In the genomic region with DNA sequence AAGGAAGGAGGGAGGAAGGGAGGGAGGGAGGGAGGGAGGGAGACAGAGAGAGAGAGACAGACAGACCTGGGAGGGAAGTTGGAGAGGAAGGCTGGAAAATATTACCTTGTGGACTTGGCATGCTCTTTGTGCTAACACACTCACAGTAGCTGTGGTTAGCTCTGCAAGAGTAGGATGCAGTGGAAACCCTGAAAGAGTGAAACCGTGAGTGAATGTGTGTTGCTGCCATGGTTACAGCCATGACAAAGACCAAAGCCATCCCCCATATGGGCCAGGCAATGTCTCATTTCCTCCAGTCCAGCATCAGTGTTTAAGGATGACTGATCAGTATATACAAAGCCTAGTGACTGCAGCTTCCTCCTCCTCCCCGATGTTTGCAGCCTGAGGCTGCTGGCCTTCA, we compare ENCODE assay signal across 9 mouse cellular contexts. TPM values are rescaled to one million over a fixed set of nuclear protein-coding genes. Genes with fewer than 3 reads are reported as not detected.
A peak's percentile ranks its signal among the peaks of the same experiment; 100 is the strongest.
DNase-seq lines count a peak whose midpoint lies in the region; ATAC-seq and TF ChIP-seq lines count a peak whose summit lies in the region.
"Had no signal": no experiment of that assay in that cellular context is flagged by ENCODE, and none has a peak within 500 bp of the region (broad histone marks: within the 10 kb centered on the region; RNA-seq: fewer than 3 reads in every experiment).

No protein-coding gene starts in this region.

- no peak for TF ChIP-seq POLR2A in MEL (IDR thresholded peaks at IDR 0.05; ENCODE audit: control insufficient read depth in 1 of 2, insufficient read depth in 1 of 2, low read depth in 1 of 2, low read length in 2 of 2, poor library complexity in 1 of 2)

- H3K79me2 ChIP-seq in MEL (ENCODE audit: control insufficient read depth, insufficient read depth, low read length, poor library complexity) = no peaks in the 10 kb centered on the region

- no peak overlapping the region for H3K9ac ChIP-seq in hindbrain, embryonic 12.5 days
- no peak overlapping the region for H3K9ac ChIP-seq in hindbrain, embryonic 16.5 days (ENCODE audit: low read depth, low read length)
- 0 out of 2 replicates have a peak overlapping the region, but pooled peaks have one; percentile 10 for H3K9ac ChIP-seq in MEL (ENCODE audit: control insufficient read depth, low read depth, low read length, poor library complexity, severe bottlenecking)
- no peak overlapping the region for H3K9ac ChIP-seq in forebrain, postnatal 0 days
- H3K9ac ChIP-seq: liver, embryonic 13.5 days had no signal

- no peak for TF ChIP-seq RAD21 in MEL (IDR thresholded peaks at IDR 0.05; ENCODE audit: low read depth, low read length)

- no peak overlapping the region for H3K27ac ChIP-seq in hindbrain, embryonic 12.5 days
- H3K27ac ChIP-seq in hindbrain, embryonic 16.5 days (ENCODE audit: low read depth, low read length) = no peak overlapping the region
- no peak overlapping the region for H3K27ac ChIP-seq in MEL (ENCODE audit: control insufficient read depth, low read depth, low read length)
- no peak overlapping the region for H3K27ac ChIP-seq in forebrain, postnatal 0 days (ENCODE audit: low read depth, low read length)
- H3K27ac ChIP-seq: liver, embryonic 13.5 days had no signal

- no peak for ATAC-seq in hindbrain, embryonic 12.5 days (ENCODE audit: low FRiP score)
- ATAC-seq in hindbrain, embryonic 16.5 days = no peak
- ATAC-seq in forebrain, postnatal 0 days = peak; percentile 51
- peak; percentile 62 for ATAC-seq in megakaryocyte progenitor cell, adult 5-6 weeks (replicated peaks; ENCODE audit: poor library complexity)

- no peaks in the 10 kb centered on the region for H3K27me3 ChIP-seq in hindbrain, embryonic 12.5 days
- H3K27me3 ChIP-seq in hindbrain, embryonic 16.5 days (replicated peaks; ENCODE audit: control insufficient read depth, insufficient read depth, low read length) = no peaks in the 10 kb centered on the region
- H3K27me3 ChIP-seq in MEL (ENCODE audit: control insufficient read depth in 1 of 2, insufficient read depth in 2 of 2, low read length in 2 of 2) = 0 out of 4 replicates have a peak, but pooled peaks cover 0 to 1% of the 10 kb centered on the region in 2 experiments
- no peaks in the 10 kb centered on the region for H3K27me3 ChIP-seq in forebrain, postnatal 0 days (ENCODE audit: insufficient read depth, low read length)
- H3K27me3 ChIP-seq: liver, embryonic 13.5 days had no signal

- 8% methylated on average over 2 of the region's 2 CpGs for WGBS in hindbrain, embryonic 12.5 days
- WGBS in hindbrain, embryonic 16.5 days = 12% methylated on average over 2 of the region's 2 CpGs
- WGBS in forebrain, postnatal 0 days = 19% methylated on average over 2 of the region's 2 CpGs

- no peak for TF ChIP-seq EP300 in MEL (IDR thresholded peaks at IDR 0.05; ENCODE audit: low read depth in 1 of 2, low read length in 2 of 2)

- H3K4me2 ChIP-seq in hindbrain, embryonic 12.5 days (replicated peaks) = 0 out of 2 replicates have a peak overlapping the region, but pooled peaks have one; percentile 17
- no peak overlapping the region for H3K4me2 ChIP-seq in hindbrain, embryonic 16.5 days (ENCODE audit: low read length)
- no peak overlapping the region for H3K4me2 ChIP-seq in forebrain, postnatal 0 days (ENCODE audit: low read depth)
- H3K4me2 ChIP-seq: liver, embryonic 13.5 days had no signal

- no peaks in the 10 kb centered on the region for H3K36me3 ChIP-seq in hindbrain, embryonic 12.5 days
- H3K36me3 ChIP-seq in hindbrain, embryonic 16.5 days (ENCODE audit: control insufficient read depth, insufficient read depth, low read length) = no peaks in the 10 kb centered on the region
- H3K36me3 ChIP-seq in MEL (ENCODE audit: control insufficient read depth in 1 of 2, insufficient read depth in 2 of 2, low read length in 2 of 2) = no peaks in the 10 kb centered on the region
- H3K36me3 ChIP-seq in forebrain, postnatal 0 days (ENCODE audit: insufficient read depth) = no peaks in the 10 kb centered on the region
- H3K36me3 ChIP-seq: liver, embryonic 13.5 days had no signal

- peak; percentile 45 for DNase-seq in MEL (ENCODE audit: low read depth, low spot score)
- no peak for DNase-seq in forebrain, postnatal 0 days
- DNase-seq in gastrocnemius, adult 8-10 months (ENCODE audit: low spot score in 2 of 2) = no peak
- no peak for DNase-seq in spleen, postnatal 14 days (ENCODE audit: low spot score in 2 of 2)
- DNase-seq in spleen, adult 12 weeks (ENCODE audit: low spot score) = no peak

- TF ChIP-seq CTCF in MEL (IDR thresholded peaks at IDR 0.05 in 2 of 3, conservative IDR thresholded peaks at IDR 0.05 in 1 of 3; ENCODE audit: control insufficient read depth in 1 of 3, insufficient read depth in 1 of 3, low read depth in 2 of 3, low read length in 3 of 3, poor library complexity in 1 of 3, severe bottlenecking in 1 of 3) = 0 out of 6 replicates have a peak, but pooled peaks of 1 of the 3 experiments have one; percentile 4
- no peak for TF ChIP-seq CTCF in forebrain, postnatal 0 days (IDR thresholded peaks at IDR 0.05; ENCODE audit: low read depth)

- H3K4me1 ChIP-seq in hindbrain, embryonic 12.5 days = 0 out of 2 replicates have a peak, but pooled peaks cover 3% of the 10 kb centered on the region
- H3K4me1 ChIP-seq in hindbrain, embryonic 16.5 days (ENCODE audit: control insufficient read depth, insufficient read depth, low read depth, low read length) = no peaks in the 10 kb centered on the region
- H3K4me1 ChIP-seq in MEL (ENCODE audit: control insufficient read depth in 1 of 2, insufficient read depth in 2 of 2, low read length in 2 of 2) = peaks cover 3 to 5% of the 10 kb centered on the region in 2 experiments; a peak in 2 of 4 replicates
- H3K4me1 ChIP-seq in forebrain, postnatal 0 days (ENCODE audit: insufficient read depth) = no peaks in the 10 kb centered on the region
- H3K4me1 ChIP-seq: liver, embryonic 13.5 days had no signal

- no peaks in the 10 kb centered on the region for H3K9me3 ChIP-seq in hindbrain, embryonic 12.5 days (replicated peaks)
- H3K9me3 ChIP-seq in hindbrain, embryonic 16.5 days (ENCODE audit: control insufficient read depth, low read length) = no peaks in the 10 kb centered on the region
- H3K9me3 ChIP-seq in MEL (replicated peaks; ENCODE audit: insufficient read depth, low read length) = no peaks in the 10 kb centered on the region
- H3K9me3 ChIP-seq in forebrain, postnatal 0 days (ENCODE audit: low read length) = no peaks in the 10 kb centered on the region
- H3K9me3 ChIP-seq: liver, embryonic 13.5 days had no signal

- no peak overlapping the region for H3K4me3 ChIP-seq in hindbrain, embryonic 12.5 days
- H3K4me3 ChIP-seq in hindbrain, embryonic 16.5 days (ENCODE audit: low read length) = no peak overlapping the region
- peak overlapping the region; percentile 8 to 59; a peak in 1 of 4 replicates for H3K4me3 ChIP-seq in MEL (ENCODE audit: control insufficient read depth in 1 of 2, insufficient read depth in 1 of 2, low read depth in 2 of 2, low read length in 2 of 2)
- H3K4me3 ChIP-seq in forebrain, postnatal 0 days (ENCODE audit: low read depth, low read length) = no peak overlapping the region
- H3K4me3 ChIP-seq: liver, embryonic 13.5 days had no signal

TF ChIP-seq in MEL, 35 proteins besides CTCF, POLR2A, EP300 and RAD21:
- no peak for TF ChIP-seq SMC3 (IDR thresholded peaks at IDR 0.05; ENCODE audit: low read depth, low read length)
- no peak for TF ChIP-seq ELF1 (IDR thresholded peaks at IDR 0.05; ENCODE audit: low read depth, low read length)
- TF ChIP-seq POLR2AphosphoS2 (IDR thresholded peaks at IDR 0.05; ENCODE audit: low read length) = no peak
- TF ChIP-seq SIN3A (IDR thresholded peaks at IDR 0.05; ENCODE audit: low read length) = no peak
- no peak for TF ChIP-seq USF1 (IDR thresholded peaks at IDR 0.05; ENCODE audit: low read depth, low read length)
- no peak for TF ChIP-seq KAT2A (conservative IDR thresholded peaks at IDR 0.05; ENCODE audit: low read depth, low read length)
- no peak for TF ChIP-seq GABPA (IDR thresholded peaks at IDR 0.05; ENCODE audit: low read depth, low read length)
- no peak for TF ChIP-seq JUND (IDR thresholded peaks at IDR 0.05; ENCODE audit: low read depth, low read length)
- TF ChIP-seq TAL1 (IDR thresholded peaks at IDR 0.05; ENCODE audit: low read length) = no peak
- TF ChIP-seq MYC (IDR thresholded peaks at IDR 0.05; ENCODE audit: low read depth, low read length) = no peak
- no peak for TF ChIP-seq ZC3H11A (IDR thresholded peaks at IDR 0.05; ENCODE audit: low read depth, low read length)
- no peak for TF ChIP-seq ETS1 (IDR thresholded peaks at IDR 0.05; ENCODE audit: low read depth, low read length)

RNA-seq across cellular contexts. Expression of a gene that starts 6.5 kb away (rescaled TPM):
- polyA plus RNA-seq in hindbrain, embryonic 12.5 days (2016; fragmentation: Nextera tagmentation; extraction: Ambion mirVana) = 1.5 TPM in 2 replicates
- polyA plus RNA-seq in hindbrain, embryonic 16.5 days (2015; fragmentation: Nextera tagmentation; extraction: Ambion mirVana) = 0.80 and 1.5 TPM in 2 replicates
- total RNA-seq in MEL (2012; rRNA removed) = not detected in 2 replicates
- not detected for polyA plus RNA-seq in MEL (2012; ENCODE audit: insufficient read depth in 1 of 2, insufficient read length in 2 of 2, low read depth in 1 of 2, low replicate concordance in 2 of 2, missing spikeins in 1 of 2)
- total RNA-seq in forebrain, postnatal 0 days (2014; rRNA removed) = not detected in 2 replicates
- polyA plus RNA-seq in forebrain, postnatal 0 days (2015; fragmentation: Nextera tagmentation; extraction: Ambion mirVana) = 0.88 and 2.0 TPM in 2 replicates
- 0.76 TPM in 1 of 2 replicates, not detected in the other for total RNA-seq in megakaryocyte progenitor cell, adult 5-6 weeks (2015)
- 0.79 TPM in 1 of 2 replicates, not detected in the other for total RNA-seq in megakaryocyte progenitor cell, adult 5-6 weeks (2017)
- not detected for total RNA-seq in gastrocnemius, adult 8-10 months (2022)

RNA-seq across cellular contexts. Expression of a gene that starts 47.6 kb away (rescaled TPM):
- 27.9 and 28.7 TPM in 2 replicates for polyA plus RNA-seq in hindbrain, embryonic 12.5 days (2016; fragmentation: Nextera tagmentation; extraction: Ambion mirVana)
- polyA plus RNA-seq in hindbrain, embryonic 16.5 days (2015; fragmentation: Nextera tagmentation; extraction: Ambion mirVana) = 5.9 and 6.9 TPM in 2 replicates
- total RNA-seq in MEL (2012; rRNA removed) = 19.3 and 21.0 TPM in 2 replicates
- 10 to 100 TPM in 1 of 2 experiments, 1 to 10 TPM in 1; 7.4 to 20.6 TPM for polyA plus RNA-seq in MEL (2012; ENCODE audit: insufficient read depth in 1 of 2, insufficient read length in 2 of 2, low read depth in 1 of 2, low replicate concordance in 2 of 2, missing spikeins in 1 of 2)
- 5.2 and 8.3 TPM in 2 replicates for total RNA-seq in forebrain, postnatal 0 days (2014; rRNA removed)
- 2.2 and 3.1 TPM in 2 replicates for polyA plus RNA-seq in forebrain, postnatal 0 days (2015; fragmentation: Nextera tagmentation; extraction: Ambion mirVana)
- 28.3 and 32.2 TPM in 2 replicates for total RNA-seq in megakaryocyte progenitor cell, adult 5-6 weeks (2015)
- 43.3 and 47.9 TPM in 2 replicates for total RNA-seq in megakaryocyte progenitor cell, adult 5-6 weeks (2017)
- 10 to 100 TPM in 1 of 4 experiments, 1 to 10 TPM in 3; 8.3 to 10.2 (median 9.2) TPM for total RNA-seq in gastrocnemius, adult 8-10 months (2022)

Comparison
In these comparisons a context has a peak if more than half of its experiments do, and no peak if none do; other contexts are left out.
1. ATAC-seq: peak in forebrain, postnatal 0 days (single experiment) and megakaryocyte progenitor cell, adult 5-6 weeks (single experiment); none in hindbrain, embryonic 12.5 days (single experiment) and hindbrain, embryonic 16.5 days (single experiment).
2. H3K4me3 ChIP-seq: peak in MEL (2 of 2); none in hindbrain, embryonic 12.5 days (single experiment), hindbrain, embryonic 16.5 days (single experiment) and forebrain, postnatal 0 days (single experiment).